Mouse (Mus musculus) heart, postnatal 0 days (tissue): Measurements from ENCODE around the gene Lef1.

Source experiments
- CTCF ChIP-seq: IDR thresholded peaks from 2 replicates; pipeline ENCODE4 v1.5.1; 2016; ENCODE audit warnings: antibody characterized with exemption, control low read depth, low read depth
- EP300 ChIP-seq: IDR thresholded peaks from 2 replicates; pipeline ENCODE4 v1.6.1; 2016; ENCODE audit warnings: antibody characterized with exemption, low read depth

DNA sequence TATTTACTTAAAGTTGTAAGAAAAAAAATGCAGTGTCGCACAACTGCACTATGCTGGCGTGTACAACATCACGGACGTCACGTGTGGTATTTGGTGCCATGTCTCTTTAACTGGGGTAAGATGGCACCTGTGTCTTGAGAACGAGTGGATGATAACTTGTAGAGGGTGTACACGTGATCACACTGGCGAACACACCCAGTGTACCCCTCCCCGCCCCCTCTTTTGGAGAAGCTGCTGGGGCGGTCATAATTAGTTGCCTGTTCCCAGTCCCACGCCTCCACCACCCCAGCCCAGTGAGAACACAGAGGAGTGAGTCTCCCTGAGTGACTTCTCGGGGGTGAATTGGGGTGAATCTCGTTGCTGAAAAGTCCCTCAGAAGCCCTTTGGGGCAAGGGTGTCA is 5.8 kb downstream of the Lef1 start:
- TF ChIP-seq CTCF (no peak), EP300 (no peak)
